Mouse (Mus musculus): Measurements from ENCODE around the gene Fgfrl1. TPM values are rescaled to one million over a fixed set of nuclear protein-coding genes. Genes with fewer than 3 reads are reported as not detected.

The Fgfrl1 gene
- polyA plus RNA-seq, 1 experiment, result 35.3 TPM

DNA sequence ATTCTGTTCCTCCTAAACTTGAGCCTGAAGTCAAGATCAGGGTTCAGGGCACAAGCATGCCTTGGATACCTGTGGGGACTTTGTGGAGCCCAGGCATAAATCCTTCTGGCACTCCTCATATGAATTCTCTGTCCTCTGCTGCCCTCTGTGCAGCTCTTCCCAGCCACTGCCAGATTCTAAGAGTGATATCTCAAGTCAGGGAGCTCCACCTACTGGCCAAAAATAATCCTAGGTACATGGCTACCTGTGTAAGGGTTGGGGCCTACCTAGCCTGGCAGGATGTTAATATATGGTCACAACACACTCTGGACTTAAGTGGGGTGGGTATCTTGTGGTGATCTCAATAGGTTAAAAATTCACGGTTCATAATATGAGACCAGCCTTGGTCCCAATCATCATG lies 40.4 kb upstream of the Fgfrl1 start:
- Histone ChIP-seq H3K4me1 (ENCODE audit: control insufficient read depth, insufficient read depth, low read length) (no peaks in the 10 kb centered on the region), H3K4me3 (ENCODE audit: insufficient read depth, low read length) (no peak overlapping the region), H3K27ac (ENCODE audit: insufficient read depth, low read length) (no peak overlapping the region)
- TF ChIP-seq CTCF (IDR thresholded peaks at IDR 0.05; ENCODE audit: extremely low read depth, insufficient read depth, low read length), result peak; percentile 60; the same call in 1 of the 2 replicates
- no peak for TF ChIP-seq POLR2A (IDR thresholded peaks at IDR 0.05; ENCODE audit: extremely low read depth, insufficient read depth, low read length)

DNA sequence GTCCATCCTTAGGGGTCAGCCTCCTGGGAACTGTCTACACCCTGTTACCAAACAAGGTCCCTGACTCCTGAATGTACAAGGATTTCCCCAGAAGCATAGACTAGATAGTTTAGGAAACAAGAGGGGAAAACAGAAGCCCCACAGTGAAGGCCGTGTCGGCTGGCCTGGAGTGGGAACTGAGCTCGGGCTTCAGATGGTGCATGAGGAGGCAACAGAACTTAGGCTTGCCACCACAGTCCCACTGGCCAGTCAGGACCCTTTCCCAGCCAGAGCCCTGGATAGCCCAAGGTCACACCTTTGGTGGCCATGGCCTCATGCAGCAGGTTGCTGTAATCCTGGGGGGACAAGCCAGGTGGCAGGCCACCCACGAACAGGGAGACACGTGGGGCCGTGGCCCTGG lies 38.8 kb upstream of the Fgfrl1 start:
- Histone ChIP-seq H3K27ac (ENCODE audit: insufficient read depth, low read length) (no peak overlapping the region), H3K4me1 (ENCODE audit: control insufficient read depth, insufficient read depth, low read length) (peaks cover 1% of the 10 kb centered on the region; the same call in 1 of the 2 replicates), H3K4me3 (ENCODE audit: insufficient read depth, low read length) (no peak overlapping the region)
- TF ChIP-seq CTCF (IDR thresholded peaks at IDR 0.05; ENCODE audit: extremely low read depth, insufficient read depth, low read length) (no peak), POLR2A (IDR thresholded peaks at IDR 0.05; ENCODE audit: extremely low read depth, insufficient read depth, low read length) (no peak)

DNA sequence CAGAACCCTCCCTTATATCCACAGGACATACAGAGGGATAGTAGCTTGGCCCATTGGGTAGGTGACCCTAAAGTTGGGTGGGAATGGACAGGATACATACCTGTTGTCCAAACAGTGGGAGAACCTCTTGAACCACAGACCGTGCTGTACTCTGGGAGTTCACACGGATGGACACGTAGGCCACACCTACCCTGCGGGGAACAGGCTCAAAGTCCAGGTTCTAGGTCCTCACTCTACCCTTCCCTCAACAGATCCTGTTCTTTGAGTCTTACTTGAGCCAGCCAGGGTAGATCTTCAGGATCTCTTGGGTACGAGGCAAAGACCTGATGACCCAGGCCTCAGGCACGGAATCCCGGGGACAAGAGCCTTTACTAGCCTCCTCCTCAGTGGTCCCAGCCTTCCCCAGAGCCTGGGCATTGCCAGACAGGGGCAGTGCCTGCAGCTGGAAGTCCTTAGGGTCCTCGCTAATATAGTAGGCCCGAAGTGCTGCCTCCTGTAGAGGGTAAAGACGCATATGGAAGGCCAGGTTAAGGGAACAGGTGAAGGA lies 37.7 kb upstream of the Fgfrl1 start:
- Histone ChIP-seq H3K4me3 (ENCODE audit: insufficient read depth, low read length) (no peak overlapping the region), H3K27ac (ENCODE audit: insufficient read depth, low read length) (no peak overlapping the region), H3K4me1 (ENCODE audit: control insufficient read depth, insufficient read depth, low read length) (peaks cover 5% of the 10 kb centered on the region; the same call in 1 of the 2 replicates)
- TF ChIP-seq POLR2A (IDR thresholded peaks at IDR 0.05; ENCODE audit: extremely low read depth, insufficient read depth, low read length), result no peak
- TF ChIP-seq CTCF (IDR thresholded peaks at IDR 0.05; ENCODE audit: extremely low read depth, insufficient read depth, low read length), result no peak

DNA sequence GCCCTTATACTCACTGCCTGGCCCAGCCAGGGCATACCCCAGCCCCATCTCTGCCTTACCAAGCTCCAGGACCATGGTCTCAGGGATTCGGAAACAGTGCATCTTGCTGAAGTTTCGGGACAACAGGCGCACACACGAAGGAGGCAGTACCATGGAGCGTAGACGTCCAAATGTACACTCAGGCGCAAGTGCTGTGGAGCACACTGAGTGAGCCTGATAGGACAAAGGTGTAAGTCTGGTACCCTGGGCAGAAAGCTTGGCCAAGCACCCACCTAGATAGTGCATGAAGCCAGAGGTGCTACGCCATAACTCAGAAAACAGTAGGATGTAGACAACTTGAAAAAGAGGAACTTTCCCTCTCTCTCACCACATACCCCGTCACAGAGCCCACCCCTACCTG lies 36.8 kb upstream of the Fgfrl1 start:
- no peak overlapping the region for H3K4me3 ChIP-seq (ENCODE audit: insufficient read depth, low read length)
- TF ChIP-seq POLR2A (IDR thresholded peaks at IDR 0.05; ENCODE audit: extremely low read depth, insufficient read depth, low read length) (no peak), CTCF (IDR thresholded peaks at IDR 0.05; ENCODE audit: extremely low read depth, insufficient read depth, low read length) (no peak)
- peaks cover 9% of the 10 kb centered on the region for H3K4me1 ChIP-seq (ENCODE audit: control insufficient read depth, insufficient read depth, low read length)
- H3K27ac ChIP-seq (ENCODE audit: insufficient read depth, low read length), result no peak overlapping the region

DNA sequence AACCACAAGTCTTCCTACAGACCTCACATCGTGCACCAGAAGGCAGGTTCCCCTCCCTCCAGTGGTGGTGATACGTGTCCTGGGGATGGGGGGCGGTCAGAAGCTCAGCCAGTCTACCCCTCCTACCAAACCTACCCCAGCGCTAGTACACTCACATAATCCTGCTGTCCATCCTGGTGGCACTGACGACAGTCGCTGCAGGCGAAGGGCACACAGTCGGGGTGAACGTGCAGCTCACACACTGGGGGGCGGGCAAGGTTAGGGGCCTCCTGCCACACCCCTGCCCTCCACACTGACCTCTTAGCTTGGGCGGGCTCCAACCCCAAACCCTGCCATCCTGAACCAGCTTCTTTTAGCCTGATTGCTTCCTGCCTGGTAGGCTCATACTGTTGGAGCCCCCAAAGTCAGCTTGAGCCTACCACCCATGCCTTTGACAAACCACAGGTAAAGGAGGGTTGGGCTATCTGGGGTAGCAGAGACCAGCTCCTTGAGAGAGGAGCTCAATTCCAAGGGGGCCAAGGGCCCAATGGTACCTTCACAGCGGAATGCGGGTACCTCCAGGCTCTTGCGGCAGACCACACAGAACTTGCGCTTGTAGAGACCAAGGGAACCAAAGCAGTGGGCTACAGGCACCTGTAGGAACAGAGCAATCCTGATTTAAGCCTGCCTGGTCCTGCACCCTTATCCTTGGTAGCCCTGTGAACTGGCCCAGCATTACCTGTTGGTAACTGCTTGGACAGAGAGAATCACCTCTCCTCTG lies 36.1 kb upstream of the Fgfrl1 start:
- TF ChIP-seq CTCF (IDR thresholded peaks at IDR 0.05; ENCODE audit: extremely low read depth, insufficient read depth, low read length) (no peak), POLR2A (IDR thresholded peaks at IDR 0.05; ENCODE audit: extremely low read depth, insufficient read depth, low read length) (no peak)
- Histone ChIP-seq H3K4me3 (ENCODE audit: insufficient read depth, low read length) (no peak overlapping the region), H3K4me1 (ENCODE audit: control insufficient read depth, insufficient read depth, low read length) (peaks cover 10% of the 10 kb centered on the region), H3K27ac (ENCODE audit: insufficient read depth, low read length) (no peak overlapping the region)

DNA sequence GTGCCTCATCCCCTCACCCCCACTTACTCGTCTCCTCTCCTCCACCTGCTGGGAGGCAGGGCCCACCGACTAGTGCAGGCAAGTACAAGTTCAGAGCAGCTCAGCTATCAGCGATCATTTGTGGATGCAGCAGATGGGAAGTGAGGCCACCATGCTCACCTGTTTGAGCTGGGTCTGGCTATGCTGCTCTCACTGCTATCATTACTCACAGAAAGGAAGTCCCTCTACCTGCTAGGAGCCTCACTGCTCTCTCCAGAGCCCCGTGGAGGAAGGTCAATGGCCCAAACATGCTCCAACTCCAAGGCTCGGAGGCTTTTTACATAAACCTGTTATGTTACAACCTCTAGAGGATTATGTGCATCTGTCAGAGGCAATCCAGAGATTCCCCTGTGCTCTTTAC lies 34.8 kb upstream of the Fgfrl1 start:
- TF ChIP-seq POLR2A (IDR thresholded peaks at IDR 0.05; ENCODE audit: extremely low read depth, insufficient read depth, low read length), result no peak
- TF ChIP-seq CTCF (IDR thresholded peaks at IDR 0.05; ENCODE audit: extremely low read depth, insufficient read depth, low read length), result no peak
- Histone ChIP-seq H3K4me1 (ENCODE audit: control insufficient read depth, insufficient read depth, low read length) (peaks cover 11% of the 10 kb centered on the region), H3K27ac (ENCODE audit: insufficient read depth, low read length) (no peak overlapping the region), H3K4me3 (ENCODE audit: insufficient read depth, low read length) (no peak overlapping the region)

DNA sequence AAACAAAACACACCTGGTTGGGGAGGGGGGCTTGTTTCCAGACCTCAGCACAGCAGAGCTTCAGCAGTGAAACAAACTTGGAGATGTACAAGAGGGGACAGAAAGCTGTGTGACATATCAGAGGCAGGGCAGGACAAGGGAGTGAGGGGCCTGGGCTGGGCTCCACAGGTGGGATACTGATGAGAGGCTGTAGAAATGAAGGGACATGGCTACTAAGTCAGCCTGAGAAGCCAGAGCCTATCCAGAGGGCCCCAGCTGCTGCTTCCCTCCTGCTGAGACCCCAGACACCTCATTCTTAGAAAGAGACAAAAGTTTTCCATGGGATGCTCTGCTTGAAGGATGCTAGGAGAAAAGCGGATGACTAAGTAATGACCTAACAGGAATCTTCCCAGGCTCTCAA lies 33.6 kb upstream of the Fgfrl1 start:
- Histone ChIP-seq H3K27ac (ENCODE audit: insufficient read depth, low read length) (no peak overlapping the region), H3K4me1 (ENCODE audit: control insufficient read depth, insufficient read depth, low read length) (peaks cover 11% of the 10 kb centered on the region), H3K4me3 (ENCODE audit: insufficient read depth, low read length) (no peak overlapping the region; the same call in 1 of the 2 replicates)
- TF ChIP-seq CTCF (IDR thresholded peaks at IDR 0.05; ENCODE audit: extremely low read depth, insufficient read depth, low read length) (no peak), POLR2A (IDR thresholded peaks at IDR 0.05; ENCODE audit: extremely low read depth, insufficient read depth, low read length) (no peak)

DNA sequence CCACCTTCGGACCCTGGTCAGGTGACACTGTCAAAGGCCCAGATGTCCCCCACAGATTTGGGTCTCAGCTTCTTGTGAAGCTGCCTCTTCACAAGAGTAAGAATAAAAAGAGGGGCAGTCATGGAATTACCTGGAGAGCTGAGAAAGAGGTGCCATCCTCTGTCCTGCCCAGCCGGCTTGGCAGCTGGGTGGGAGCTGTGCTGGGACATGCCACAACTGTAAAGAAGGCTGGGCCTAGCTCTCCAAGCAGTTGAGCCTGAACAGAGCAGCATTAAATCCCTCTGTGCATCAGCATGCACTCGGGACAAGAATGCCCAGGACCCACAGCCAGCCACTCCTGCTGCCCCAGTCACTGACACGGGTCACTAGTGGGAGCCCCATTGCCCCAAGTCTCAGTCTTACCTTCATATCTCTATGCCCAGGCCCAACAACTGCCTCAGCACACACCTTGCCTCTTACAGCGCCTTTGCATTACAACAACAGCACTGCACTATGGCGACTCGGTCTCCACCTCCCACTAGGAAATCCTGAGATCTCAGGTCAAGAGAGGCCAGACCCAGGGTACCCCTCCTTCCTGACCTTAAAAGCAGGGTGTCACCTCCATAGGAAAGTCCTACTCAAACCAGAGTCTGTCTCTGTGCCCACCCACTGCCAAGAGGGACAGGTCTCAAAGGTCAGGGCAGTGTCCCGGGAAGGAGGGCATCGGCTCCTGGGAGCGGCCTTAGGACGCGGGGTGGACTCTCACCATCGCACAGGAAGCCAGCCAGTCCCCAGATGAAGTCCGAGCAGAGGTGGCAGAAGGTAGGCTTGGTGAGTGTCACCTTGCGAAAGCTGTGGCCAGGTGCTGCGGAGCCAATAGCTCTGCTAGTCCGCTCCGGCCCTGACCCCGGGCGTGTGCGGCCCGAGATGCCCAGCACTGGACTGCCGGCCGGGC lies 32.2 kb upstream of the Fgfrl1 start, which contains the start of gene Idua:
TSS of gene Idua (plus strand) at position 634 of the 934 bp plus-strand sequence.
- Histone ChIP-seq H3K27ac (ENCODE audit: insufficient read depth, low read length) (no peak within 1 kb of the TSS), H3K4me3 (ENCODE audit: insufficient read depth, low read length) (peak within 1 kb of the TSS; percentile 95), H3K4me1 (ENCODE audit: control insufficient read depth, insufficient read depth, low read length) (peaks cover 11% of the 10 kb centered on the region)
- TF ChIP-seq POLR2A (IDR thresholded peaks at IDR 0.05; ENCODE audit: extremely low read depth, insufficient read depth, low read length) (no peak), CTCF (IDR thresholded peaks at IDR 0.05; ENCODE audit: extremely low read depth, insufficient read depth, low read length) (no peak)

DNA sequence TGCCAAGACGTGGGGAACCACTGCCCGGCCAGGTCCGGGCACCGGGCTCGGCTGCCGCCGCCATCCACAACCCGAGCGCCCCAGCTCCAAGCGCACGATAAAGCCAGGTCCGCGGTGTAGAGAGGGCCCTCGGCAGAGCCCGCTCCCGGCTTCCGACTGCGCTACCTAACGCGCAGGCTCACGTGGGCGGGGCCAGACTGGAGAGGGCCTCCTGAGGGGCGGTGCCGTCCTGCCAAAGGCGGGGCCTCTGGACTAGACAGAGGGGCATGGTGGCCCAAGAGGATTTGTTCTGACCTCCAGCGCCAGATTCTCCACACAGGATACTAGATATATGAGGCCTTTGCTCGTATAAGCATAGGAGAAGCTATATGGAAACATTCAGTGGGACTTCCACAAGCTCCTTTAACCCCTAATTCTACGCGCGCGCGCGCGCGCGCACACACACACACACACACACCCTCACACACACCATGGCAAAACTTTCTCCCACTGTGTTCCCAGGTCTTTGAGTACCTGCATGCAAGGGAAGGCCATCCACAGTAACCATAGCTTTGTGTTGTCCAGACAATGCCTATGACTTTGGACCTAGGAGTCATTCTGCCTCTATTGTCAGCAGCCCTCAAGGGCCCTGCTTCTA lies 31.4 kb upstream of the Fgfrl1 start:
- peak overlapping the region; percentile 95 for H3K4me3 ChIP-seq (ENCODE audit: insufficient read depth, low read length)
- TF ChIP-seq CTCF (IDR thresholded peaks at IDR 0.05; ENCODE audit: extremely low read depth, insufficient read depth, low read length) (no peak), POLR2A (IDR thresholded peaks at IDR 0.05; ENCODE audit: extremely low read depth, insufficient read depth, low read length) (peak; percentile 84)
- H3K27ac ChIP-seq (ENCODE audit: insufficient read depth, low read length), result no peak overlapping the region
- peaks cover 11% of the 10 kb centered on the region for H3K4me1 ChIP-seq (ENCODE audit: control insufficient read depth, insufficient read depth, low read length)
